Comparison of ENCODE assay signal across 8 mouse cellular contexts in the genomic region with DNA sequence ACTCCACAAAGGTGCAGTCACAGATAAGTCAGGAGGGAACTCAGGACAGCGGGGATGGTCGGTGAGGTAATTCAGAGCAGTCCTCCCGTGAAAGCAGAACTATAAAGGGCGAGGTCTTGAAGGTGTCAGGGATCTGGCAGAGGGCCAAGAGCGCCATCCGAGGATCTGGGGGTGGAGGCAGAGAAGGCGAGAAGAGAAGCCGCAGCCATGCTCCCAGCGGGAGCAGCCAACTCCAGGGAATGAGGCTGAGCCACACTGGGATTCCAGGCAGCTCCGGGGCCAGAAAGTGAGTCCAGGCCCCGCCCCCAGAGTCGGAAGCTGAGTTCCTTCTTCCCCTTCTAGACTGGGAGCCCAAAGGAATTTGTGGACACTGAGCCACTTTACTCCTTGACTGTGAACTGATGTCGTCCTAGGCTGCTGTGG. TPM values are rescaled to one million over a fixed set of nuclear protein-coding genes. Genes with fewer than 3 reads are reported as not detected.
A peak's percentile ranks its signal among the peaks of the same experiment; 100 is the strongest.
DNase-seq lines count a peak whose midpoint lies in the region; ATAC-seq and TF ChIP-seq lines count a peak whose summit lies in the region.

No protein-coding gene starts in this region.

- no peaks in the 10 kb centered on the region for H3K36me3 ChIP-seq in forebrain, embryonic 16.5 days (ENCODE audit: control insufficient read depth, insufficient read depth)
- no peaks in the 10 kb centered on the region for H3K36me3 ChIP-seq in hindbrain, postnatal 0 days (ENCODE audit: insufficient read depth, low read length)
- no peaks in the 10 kb centered on the region for H3K36me3 ChIP-seq in liver, embryonic 13.5 days
- no peaks in the 10 kb centered on the region for H3K36me3 ChIP-seq in neural tube, embryonic 12.5 days

- H3K4me2 ChIP-seq in forebrain, embryonic 16.5 days (ENCODE audit: low read length): peak overlapping the region; percentile 38
- H3K4me2 ChIP-seq in hindbrain, postnatal 0 days (ENCODE audit: low read depth, low read length): peak overlapping the region; percentile 38
- peak overlapping the region; percentile 42 for H3K4me2 ChIP-seq in liver, embryonic 13.5 days
- peak overlapping the region; percentile 43 for H3K4me2 ChIP-seq in neural tube, embryonic 12.5 days (replicated peaks)

- no peak for TF ChIP-seq CTCF in hindbrain, postnatal 0 days (IDR thresholded peaks at IDR 0.05; ENCODE audit: low read depth)

- no peaks in the 10 kb centered on the region for H3K9me3 ChIP-seq in forebrain, embryonic 16.5 days (ENCODE audit: control insufficient read depth, low read length)
- H3K9me3 ChIP-seq in hindbrain, postnatal 0 days (ENCODE audit: low read length): no peaks in the 10 kb centered on the region
- H3K9me3 ChIP-seq in liver, embryonic 13.5 days (replicated peaks): no peaks in the 10 kb centered on the region
- no peaks in the 10 kb centered on the region for H3K9me3 ChIP-seq in neural tube, embryonic 12.5 days

- H3K4me1 ChIP-seq in forebrain, embryonic 16.5 days (replicated peaks; ENCODE audit: control insufficient read depth, insufficient read depth, low read length): peaks cover 4% of the 10 kb centered on the region; the same call in 1 of the 2 replicates
- peaks cover 7% of the 10 kb centered on the region for H3K4me1 ChIP-seq in hindbrain, postnatal 0 days (ENCODE audit: insufficient read depth, low read length)
- no peaks in the 10 kb centered on the region; the same call in 1 of the 2 replicates for H3K4me1 ChIP-seq in liver, embryonic 13.5 days (replicated peaks)
- H3K4me1 ChIP-seq in neural tube, embryonic 12.5 days: peaks cover 5% of the 10 kb centered on the region

- peak; percentile 38 to 51 for DNase-seq in right cerebral cortex, postnatal 10 days (ENCODE audit: low spot score in 2 of 2)
- no peak for DNase-seq in right cerebral cortex, postnatal 25 days
- peak; percentile 21 for DNase-seq in hindbrain, postnatal 0 days (ENCODE audit: low spot score)
- DNase-seq in liver, embryonic 13.5 days: no peak
- DNase-seq in c-Kit-positive CD71-positive TER-119-positive erythroid progenitor cells, embryonic 14.5 days (ENCODE audit: low spot score): no peak
- DNase-seq in left cerebral cortex, adult 9 months (ENCODE audit: low spot score in 2 of 2): no peak

- no peak overlapping the region for H3K27ac ChIP-seq in forebrain, embryonic 16.5 days (ENCODE audit: low read length)
- H3K27ac ChIP-seq in hindbrain, postnatal 0 days: no peak overlapping the region
- H3K27ac ChIP-seq in liver, embryonic 13.5 days: no peak overlapping the region
- no peak overlapping the region for H3K27ac ChIP-seq in neural tube, embryonic 12.5 days

- ATAC-seq in forebrain, embryonic 16.5 days: 0 out of 2 replicates have a peak, but pooled peaks have one; percentile 31
- peak; percentile 35; the same call in 1 of the 2 replicates for ATAC-seq in hindbrain, postnatal 0 days
- no peak for ATAC-seq in liver, embryonic 13.5 days (ENCODE audit: low read depth)
- peak; percentile 37 for ATAC-seq in neural tube, embryonic 12.5 days (ENCODE audit: low FRiP score, low read depth)

- H3K9ac ChIP-seq in forebrain, embryonic 16.5 days (replicated peaks; ENCODE audit: low read depth, low read length): no peak overlapping the region
- H3K9ac ChIP-seq in hindbrain, postnatal 0 days (replicated peaks; ENCODE audit: low read length): no peak overlapping the region
- no peak overlapping the region for H3K9ac ChIP-seq in liver, embryonic 13.5 days
- H3K9ac ChIP-seq in neural tube, embryonic 12.5 days: no peak overlapping the region

- 6% methylated on average over 13 of the region's 13 CpGs for WGBS in forebrain, embryonic 16.5 days
- whole genome bisulfite sequencing in hindbrain, postnatal 0 days: 8% methylated on average over 13 of the region's 13 CpGs
- 9% methylated on average over 13 of the region's 13 CpGs for WGBS in liver, embryonic 13.5 days (ENCODE audit: insufficient replicate concordance)
- WGBS in neural tube, embryonic 12.5 days: 8% methylated on average over 13 of the region's 13 CpGs

- no peak overlapping the region for H3K4me3 ChIP-seq in forebrain, embryonic 16.5 days (replicated peaks; ENCODE audit: low read length)
- no peak overlapping the region for H3K4me3 ChIP-seq in hindbrain, postnatal 0 days (ENCODE audit: low read length)
- no peak overlapping the region; the same call in 1 of the 2 replicates for H3K4me3 ChIP-seq in liver, embryonic 13.5 days (replicated peaks)
- H3K4me3 ChIP-seq in neural tube, embryonic 12.5 days: no peak overlapping the region

- H3K27me3 ChIP-seq in forebrain, embryonic 16.5 days (replicated peaks; ENCODE audit: control insufficient read depth, insufficient read depth, low read length): no peaks in the 10 kb centered on the region
- H3K27me3 ChIP-seq in hindbrain, postnatal 0 days (ENCODE audit: insufficient read depth, low read length): no peaks in the 10 kb centered on the region
- no peaks in the 10 kb centered on the region for H3K27me3 ChIP-seq in liver, embryonic 13.5 days
- no peaks in the 10 kb centered on the region for H3K27me3 ChIP-seq in neural tube, embryonic 12.5 days (replicated peaks)

RNA-seq across cellular contexts. Expression of a gene that starts 41.3 kb away (rescaled TPM):
- polyA plus RNA-seq in forebrain, embryonic 16.5 days (2015; fragmentation: Nextera tagmentation; extraction: Ambion mirVana): 21.9 and 24.2 TPM in 2 replicates
- 46.2 and 69.5 TPM in 2 replicates for total RNA-seq in hindbrain, postnatal 0 days (2014; rRNA removed)
- 20.2 and 24.2 TPM in 2 replicates for polyA plus RNA-seq in hindbrain, postnatal 0 days (2015; fragmentation: Nextera tagmentation; extraction: Ambion mirVana)
- 3.1 and 4.0 TPM in 2 replicates for polyA plus RNA-seq in liver, embryonic 13.5 days (2015; fragmentation: Nextera tagmentation; extraction: Ambion mirVana)
- 25.6 and 27.4 TPM in 2 replicates for polyA plus RNA-seq in neural tube, embryonic 12.5 days (2016; fragmentation: Nextera tagmentation; extraction: Ambion mirVana)

Comparison
In these comparisons a context has a peak if more than half of its experiments do, and no peak if none do; other contexts are left out.
1. DNase-seq: peak in right cerebral cortex, postnatal 10 days (2 of 2) and hindbrain, postnatal 0 days (single experiment); none in right cerebral cortex, postnatal 25 days (single experiment), liver, embryonic 13.5 days (single experiment), c-Kit-positive CD71-positive TER-119-positive erythroid progenitor cells, embryonic 14.5 days (single experiment) and left cerebral cortex, adult 9 months (0 of 2).
2. Peak in every context shown above with its lines, with median percentiles within 50 percentile points of each other: H3K4me2 ChIP-seq.